Mouse (Mus musculus): ENCODE data around the gene Pkd1. TPM values are rescaled to one million over a fixed set of nuclear protein-coding genes. Genes with fewer than 3 reads are reported as not detected.

Pkd1 gene
- 14.7 and 18.5 TPM in 2 replicates for polyA plus RNA-seq (2016; fragmentation: Nextera tagmentation; extraction: Ambion mirVana)

- H3K9me3 ChIP-seq (replicated peaks) = no peaks in the 10 kb centered on the region
- H3K27me3 ChIP-seq (ENCODE audit: low read depth, poor library complexity, severe bottlenecking) = peaks cover 30% of the 10 kb centered on the region
- DNase-seq (ENCODE audit: low spot score) = peak; percentile 100
- peak within 1 kb of the TSS; percentile 98 for H3K27ac ChIP-seq (replicated peaks)
- 0 out of 2 replicates have a peak, but pooled peaks cover 3% of the 10 kb centered on the region for H3K36me3 ChIP-seq
- peaks cover 40% of the 10 kb centered on the region for H3K4me1 ChIP-seq
- H3K4me3 ChIP-seq = peak within 1 kb of the TSS; percentile 89
- under 1% methylated on average over 72 of the region's 72 CpGs for WGBS
Measured at GRCm38 (mm10) chr17:24549618-24550415, at the start of gene Pkd1. TSS of gene Pkd1 (plus strand) at chr17:24549834.

- WGBS = 35% methylated on average over 11 of the region's 11 CpGs
- H3K27ac ChIP-seq (replicated peaks) = no peak overlapping the region
- H3K4me3 ChIP-seq = no peak overlapping the region
- no peaks in the 10 kb centered on the region for H3K9me3 ChIP-seq (replicated peaks)
- peaks cover 14% of the 10 kb centered on the region for H3K4me1 ChIP-seq
- peaks cover 10% of the 10 kb centered on the region; the same call in 1 of the 2 replicates for H3K27me3 ChIP-seq (ENCODE audit: low read depth, poor library complexity, severe bottlenecking)
- DNase-seq (ENCODE audit: low spot score) = no peak
- peaks cover 95% of the 10 kb centered on the region for H3K36me3 ChIP-seq
Measured at GRCm38 (mm10) chr17:24502208-24502607, 47.4 kb upstream of the Pkd1 start.

- no peak for DNase-seq (ENCODE audit: low spot score)
- peaks cover 96% of the 10 kb centered on the region for H3K36me3 ChIP-seq
- no peak overlapping the region for H3K27ac ChIP-seq (replicated peaks)
- WGBS = 94% methylated on average over 10 of the region's 10 CpGs
- no peaks in the 10 kb centered on the region for H3K9me3 ChIP-seq (replicated peaks)
- peaks cover 14% of the 10 kb centered on the region; the same call in 1 of the 2 replicates for H3K27me3 ChIP-seq (ENCODE audit: low read depth, poor library complexity, severe bottlenecking)
- H3K4me1 ChIP-seq = peaks cover 17% of the 10 kb centered on the region
- no peak overlapping the region for H3K4me3 ChIP-seq
Measured at GRCm38 (mm10) chr17:24504085-24504484, 45.5 kb upstream of the Pkd1 start.

- H3K9me3 ChIP-seq (replicated peaks) = no peaks in the 10 kb centered on the region
- H3K27ac ChIP-seq (replicated peaks) = no peak overlapping the region
- peaks cover 97% of the 10 kb centered on the region for H3K36me3 ChIP-seq
- DNase-seq (ENCODE audit: low spot score) = no peak
- no peak overlapping the region for H3K4me3 ChIP-seq
- peaks cover 14% of the 10 kb centered on the region; the same call in 1 of the 2 replicates for H3K27me3 ChIP-seq (ENCODE audit: low read depth, poor library complexity, severe bottlenecking)
- peaks cover 17% of the 10 kb centered on the region for H3K4me1 ChIP-seq
- 89% methylated on average over 30 of the region's 30 CpGs for WGBS
Measured at GRCm38 (mm10) chr17:24505286-24505955, 44.2 kb upstream of the Pkd1 start.

- Histone ChIP-seq H3K27me3 (ENCODE audit: low read depth, poor library complexity, severe bottlenecking) (peaks cover 14% of the 10 kb centered on the region; the same call in 1 of the 2 replicates), H3K4me1 (peaks cover 17% of the 10 kb centered on the region), H3K4me3 (peak overlapping the region; percentile 29), H3K27ac (replicated peaks) (no peak overlapping the region), H3K36me3 (peaks cover 97% of the 10 kb centered on the region), H3K9me3 (replicated peaks) (no peaks in the 10 kb centered on the region)
- DNase-seq (ENCODE audit: low spot score) = no peak
- 23% methylated on average over 36 of the region's 36 CpGs for WGBS
Measured at GRCm38 (mm10) chr17:24506332-24507070, 43.1 kb upstream of the Pkd1 start.

- no peaks in the 10 kb centered on the region for H3K9me3 ChIP-seq (replicated peaks)
- peaks cover 97% of the 10 kb centered on the region for H3K36me3 ChIP-seq
- H3K27ac ChIP-seq (replicated peaks) = no peak overlapping the region
- H3K4me1 ChIP-seq = peaks cover 17% of the 10 kb centered on the region
- H3K27me3 ChIP-seq (ENCODE audit: low read depth, poor library complexity, severe bottlenecking) = peaks cover 14% of the 10 kb centered on the region; the same call in 1 of the 2 replicates
- 51% methylated on average over 19 of the region's 19 CpGs for WGBS
- H3K4me3 ChIP-seq = no peak overlapping the region
- no peak for DNase-seq (ENCODE audit: low spot score)
Measured at GRCm38 (mm10) chr17:24507129-24507664, 42.4 kb upstream of the Pkd1 start.

GRCm38 (mm10) chr17:24507806-24508460, 41.7 kb upstream of the Pkd1 start:
- peaks cover 14% of the 10 kb centered on the region; the same call in 1 of the 2 replicates for H3K27me3 ChIP-seq (ENCODE audit: low read depth, poor library complexity, severe bottlenecking)
- no peak overlapping the region for H3K4me3 ChIP-seq
- no peak overlapping the region for H3K27ac ChIP-seq (replicated peaks)
- WGBS = 85% methylated on average over 12 of the region's 12 CpGs
- DNase-seq (ENCODE audit: low spot score) = no peak
- H3K9me3 ChIP-seq (replicated peaks) = no peaks in the 10 kb centered on the region
- peaks cover 17% of the 10 kb centered on the region for H3K4me1 ChIP-seq
- peaks cover 97% of the 10 kb centered on the region for H3K36me3 ChIP-seq

- H3K36me3 ChIP-seq = peaks cover 100% of the 10 kb centered on the region
Measured at GRCm38 (mm10) chr17:24513609-24514008, 36.0 kb upstream of the Pkd1 start.

GRCm38 (mm10) chr17:24514270-24515257, 35.1 kb upstream of the Pkd1 start:
- H3K36me3 ChIP-seq = peaks cover 99% of the 10 kb centered on the region

More at GRCm38 (mm10) chr17:24513609-24514008, 36.0 kb upstream of the Pkd1 start:
- no peak for DNase-seq (ENCODE audit: low spot score)
- H3K27ac ChIP-seq (replicated peaks) = no peak overlapping the region
- H3K4me1 ChIP-seq = no peaks in the 10 kb centered on the region
- no peaks in the 10 kb centered on the region for H3K9me3 ChIP-seq (replicated peaks)
- WGBS = 64% methylated on average over 5 of the region's 5 CpGs
- no peaks in the 10 kb centered on the region for H3K27me3 ChIP-seq (ENCODE audit: low read depth, poor library complexity, severe bottlenecking)
- H3K4me3 ChIP-seq = no peak overlapping the region

GRCm38 (mm10) chr17:24520450-24520849, 29.2 kb upstream of the Pkd1 start:
- no peak overlapping the region for H3K27ac ChIP-seq (replicated peaks)
- no peak for DNase-seq (ENCODE audit: low spot score)
- peaks cover 88% of the 10 kb centered on the region for H3K36me3 ChIP-seq
- peaks cover 6% of the 10 kb centered on the region; the same call in 1 of the 2 replicates for H3K4me1 ChIP-seq
- WGBS = 90% methylated on average over 4 of the region's 4 CpGs
- H3K9me3 ChIP-seq (replicated peaks) = no peaks in the 10 kb centered on the region
- no peaks in the 10 kb centered on the region for H3K27me3 ChIP-seq (ENCODE audit: low read depth, poor library complexity, severe bottlenecking)
- H3K4me3 ChIP-seq = no peak overlapping the region

More at GRCm38 (mm10) chr17:24514270-24515257, 35.1 kb upstream of the Pkd1 start:
- Histone ChIP-seq H3K27me3 (ENCODE audit: low read depth, poor library complexity, severe bottlenecking) (no peaks in the 10 kb centered on the region), H3K4me3 (no peak overlapping the region; the same call in 1 of the 2 replicates), H3K9me3 (replicated peaks) (no peaks in the 10 kb centered on the region), H3K27ac (replicated peaks) (peak overlapping the region; percentile 23; the same call in 1 of the 2 replicates), H3K4me1 (no peaks in the 10 kb centered on the region)
- WGBS = 89% methylated on average over 24 of the region's 24 CpGs
- no peak for DNase-seq (ENCODE audit: low spot score)

- H3K4me1 ChIP-seq = peaks cover 30% of the 10 kb centered on the region
- H3K9me3 ChIP-seq (replicated peaks) = no peaks in the 10 kb centered on the region
- H3K4me3 ChIP-seq = no peak overlapping the region
- DNase-seq (ENCODE audit: low spot score) = no peak
- H3K27ac ChIP-seq (replicated peaks) = no peak overlapping the region
- no peaks in the 10 kb centered on the region for H3K27me3 ChIP-seq (ENCODE audit: low read depth, poor library complexity, severe bottlenecking)
- peaks cover 62% of the 10 kb centered on the region for H3K36me3 ChIP-seq
- WGBS = 82% methylated on average over 2 of the region's 2 CpGs
Measured at GRCm38 (mm10) chr17:24524734-24525133, 24.9 kb upstream of the Pkd1 start.

Measured in midbrain, embryonic 10.5 days (tissue).